ENCODE assay signal across 1 mouse cellular context in genomic region chr3:105929821-105930220, GRCm38 (mm10).
TF ChIP-seq lines count a peak whose summit lies in the region.

No protein-coding gene starts in this region.

TF ChIP-seq in CH12.LX, 34 proteins besides CTCF, POLR2A, EP300 and RAD21:
- TF ChIP-seq USF2 (conservative IDR thresholded peaks at IDR 0.05; ENCODE audit: low read depth, low read length) (no peak), ZNF384 (IDR thresholded peaks at IDR 0.05; ENCODE audit: low read depth, low read length) (no peak), TCF12 (IDR thresholded peaks at IDR 0.05; ENCODE audit: low read depth, low read length) (peak; percentile 57; the same call in 1 of the 2 replicates), MEF2A (IDR thresholded peaks at IDR 0.05; ENCODE audit: borderline replicate concordance, low read depth, low read length) (peak; percentile 28; the same call in 1 of the 2 replicates), POLR2AphosphoS2 (IDR thresholded peaks at IDR 0.05; ENCODE audit: low read depth, low read length) (no peak), BHLHE40 (IDR thresholded peaks at IDR 0.05; ENCODE audit: low read depth, low read length) (no peak), ETS1 (conservative IDR thresholded peaks at IDR 0.05; ENCODE audit: low read depth, low read length) (0 out of 2 replicates have a peak, but pooled peaks have one; percentile 22), MYC (IDR thresholded peaks at IDR 0.05; ENCODE audit: low read depth, low read length) (peak; percentile 72; the same call in 1 of the 2 replicates), UBTF (IDR thresholded peaks at IDR 0.05; ENCODE audit: low read depth, low read length) (no peak), MAX (IDR thresholded peaks at IDR 0.05; ENCODE audit: low read length) (peak; percentile 81), SIN3A (IDR thresholded peaks at IDR 0.05; ENCODE audit: low read length) (peak; percentile 34; the same call in 1 of the 2 replicates), NRF1 (IDR thresholded peaks at IDR 0.05; ENCODE audit: low read depth, low read length) (peak; percentile 34; the same call in 1 of the 2 replicates), CHD1 (IDR thresholded peaks at IDR 0.05; ENCODE audit: low read depth, low read length) (no peak), MXI1 (IDR thresholded peaks at IDR 0.05; ENCODE audit: low read depth, low read length) (peak; percentile 66; the same call in 1 of the 2 replicates), SMC3 (IDR thresholded peaks at IDR 0.05; ENCODE audit: low read depth, low read length) (no peak), NELFE (IDR thresholded peaks at IDR 0.05; ENCODE audit: low read depth, low read length) (no peak)
TF ChIP-seq in CH12.LX: peak in this region for 8.
